Mouse (Mus musculus): ENCODE results near the gene Lrp8.

The Lrp8 gene

DNA sequence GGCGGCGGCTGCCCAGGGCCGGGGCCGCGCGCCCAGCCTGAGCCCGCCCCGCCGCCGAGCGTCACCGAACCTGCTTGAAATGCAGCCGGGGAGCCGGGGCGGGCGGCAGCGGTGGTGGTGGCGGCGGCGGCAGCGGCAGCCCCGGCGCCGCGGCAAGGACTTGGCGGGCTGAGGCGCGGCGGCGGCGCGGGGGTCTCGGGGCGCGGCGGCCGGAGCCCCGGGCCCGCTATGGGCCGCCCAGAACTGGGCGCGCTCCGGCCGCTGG lies at the start of gene Lrp8:
TSS of gene Lrp8 (plus strand) at position 77 of the 265 bp plus-strand sequence.
- peak; percentile 62 for ATAC-seq (ENCODE audit: low TSS enrichment)

DNA sequence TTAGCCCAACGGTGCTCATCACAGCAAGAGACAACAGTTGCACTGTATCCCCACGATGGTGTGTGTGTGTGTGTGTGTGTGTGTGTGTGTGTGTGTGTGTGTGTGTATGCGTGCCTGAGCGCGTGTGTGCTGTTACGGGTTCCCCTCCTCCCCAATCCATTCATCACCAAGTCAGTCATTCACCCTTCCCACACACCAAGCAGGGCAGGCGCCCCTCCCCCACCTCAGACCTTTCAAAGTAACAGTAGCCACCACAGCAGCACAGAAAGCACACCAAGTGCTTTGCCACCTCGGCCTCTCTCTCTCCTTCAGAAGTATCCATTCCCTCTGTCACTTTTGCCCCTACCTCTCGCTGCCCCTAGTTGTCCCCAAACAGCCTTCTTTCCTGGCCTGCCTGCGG lies 45.8 kb upstream of the Lrp8 start:
- no peak for ATAC-seq (ENCODE audit: low TSS enrichment)

DNA sequence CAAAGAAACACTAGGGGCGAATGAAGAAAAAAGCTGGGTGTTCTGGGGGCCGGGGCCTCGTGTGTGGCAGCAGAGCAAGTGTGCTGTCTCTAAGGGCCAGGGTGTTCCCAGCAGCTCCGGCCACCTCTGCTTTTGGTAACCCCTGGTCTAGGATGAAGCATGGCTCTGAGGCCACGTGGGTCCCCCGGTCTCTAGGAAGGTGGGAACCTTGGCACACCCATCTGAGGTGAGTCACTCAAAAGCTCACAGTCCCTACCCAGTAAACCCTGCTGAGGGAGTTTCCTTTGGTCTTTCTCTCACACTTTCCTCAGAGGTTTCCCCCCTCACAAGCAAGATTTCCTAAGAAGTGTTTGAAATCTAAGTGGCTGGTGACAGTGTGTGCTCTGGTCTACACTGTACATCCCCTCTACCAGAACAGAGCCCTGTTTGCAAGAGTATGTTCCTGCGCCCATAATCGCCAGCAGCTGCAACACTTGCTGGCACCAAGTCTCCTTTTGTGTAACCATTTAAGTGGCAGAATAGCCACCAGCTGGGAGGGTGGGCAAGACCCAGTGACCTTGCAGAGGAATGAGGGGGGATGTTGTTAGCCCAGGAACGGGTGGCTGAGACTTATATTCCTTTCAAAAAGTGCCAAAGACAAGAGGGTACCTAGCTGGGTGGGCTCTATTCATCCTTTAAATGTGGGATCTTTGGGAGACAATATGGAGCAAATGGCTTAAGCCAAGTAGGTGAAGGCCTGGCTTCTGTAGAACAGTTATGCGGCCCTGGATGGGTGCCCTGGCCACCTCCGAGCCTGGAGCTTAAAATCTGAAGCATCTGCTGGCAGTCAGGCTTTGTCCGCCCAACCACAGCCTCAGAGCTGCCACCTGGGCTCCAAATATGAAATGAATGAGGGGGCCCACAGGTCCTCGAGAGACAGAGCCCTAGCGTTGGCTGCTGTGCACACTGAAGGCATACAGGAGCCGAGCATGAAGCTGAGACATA lies 44.3 kb upstream of the Lrp8 start:
- no peak for ATAC-seq (ENCODE audit: low TSS enrichment)

DNA sequence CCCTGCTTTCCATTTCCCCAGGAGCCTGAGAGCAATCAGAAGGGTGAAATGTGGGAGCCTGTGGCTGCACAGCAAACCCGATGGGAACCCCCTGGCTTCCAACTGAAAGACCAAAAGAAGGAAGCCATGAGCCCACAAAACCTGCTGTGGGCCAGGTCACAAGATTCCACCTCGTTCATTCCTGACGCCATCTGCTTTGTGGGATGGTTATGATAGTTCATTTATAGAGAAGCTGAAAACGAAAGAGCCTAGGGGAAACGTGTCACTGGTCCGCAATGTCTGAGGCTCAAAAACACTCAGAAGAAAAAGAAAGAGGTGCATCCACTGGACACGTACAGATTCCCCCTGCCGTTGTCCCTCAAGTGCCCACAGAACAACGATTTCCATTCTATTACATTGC lies 43.1 kb upstream of the Lrp8 start:
- ATAC-seq (ENCODE audit: low TSS enrichment), result no peak

DNA sequence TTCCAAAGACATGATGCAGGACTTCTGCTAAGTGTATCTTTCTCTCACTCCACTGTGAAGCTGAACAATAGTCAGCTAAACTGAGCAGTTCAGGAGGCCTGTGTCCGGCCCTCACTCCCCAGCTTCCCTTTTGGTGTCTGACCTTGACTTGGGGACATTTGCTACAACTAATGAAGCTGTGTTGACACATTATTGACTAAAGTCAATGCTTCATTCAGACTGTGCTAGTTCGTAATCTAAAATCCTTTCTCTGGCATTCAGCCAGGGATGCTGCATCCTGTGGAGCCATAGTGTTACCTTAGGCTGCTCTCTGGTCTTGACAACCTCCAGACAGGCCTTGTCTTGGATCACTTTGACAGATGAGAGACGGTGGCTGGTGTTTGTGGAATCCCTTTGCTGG lies 39.1 kb upstream of the Lrp8 start:
- no peak for ATAC-seq (ENCODE audit: low TSS enrichment)

DNA sequence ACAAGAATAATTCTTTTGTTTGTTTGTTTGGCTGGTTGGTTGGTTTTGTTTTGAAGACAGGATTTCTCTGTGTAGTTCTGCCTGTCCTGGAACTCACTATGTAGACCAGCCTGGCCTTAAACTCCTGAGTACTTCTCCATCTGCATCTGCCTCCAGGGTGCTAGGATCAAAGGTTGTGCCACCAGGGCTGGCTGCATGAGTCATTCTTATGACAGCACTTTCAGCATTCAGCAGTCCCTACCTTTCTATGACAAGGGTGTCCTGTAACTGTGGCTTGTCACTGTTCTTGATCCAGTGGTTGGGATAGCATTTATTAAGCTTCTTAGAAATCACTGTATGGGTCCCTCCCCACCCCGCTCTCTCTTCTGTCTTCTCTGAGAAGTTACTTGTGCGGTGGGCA lies 38.5 kb upstream of the Lrp8 start:
- no peak for ATAC-seq (ENCODE audit: low TSS enrichment)

DNA sequence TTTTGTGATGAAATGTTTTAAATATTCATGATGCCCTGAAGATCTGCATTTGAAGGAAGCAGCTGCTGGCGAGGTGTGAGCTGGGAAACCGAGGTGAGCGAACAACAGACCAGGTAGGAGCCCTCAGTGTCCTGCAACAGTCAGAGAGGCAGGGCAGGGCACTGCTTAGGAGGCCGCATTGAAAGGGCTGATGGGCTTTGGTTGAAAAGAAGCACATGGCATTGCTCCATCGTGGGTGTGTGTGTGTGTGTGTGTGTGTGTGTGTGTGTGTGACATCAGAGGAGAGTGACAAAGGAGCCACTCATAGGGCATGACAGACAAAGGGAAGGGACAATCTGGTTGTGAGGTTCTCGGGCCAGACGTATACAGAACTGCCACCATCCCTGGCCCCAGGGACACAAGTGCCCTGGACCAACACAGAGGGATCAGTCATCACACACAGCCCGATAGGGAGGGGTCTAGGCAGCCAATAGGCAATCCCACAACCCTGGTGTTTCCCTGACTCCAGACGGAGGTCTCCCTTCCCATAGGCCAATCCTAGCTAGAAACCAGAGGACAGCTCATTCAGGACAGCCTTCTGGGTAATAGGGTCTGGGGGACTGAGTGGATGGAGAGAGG lies 36.8 kb upstream of the Lrp8 start:
- 0 out of 2 replicates have a peak, but pooled peaks have one; percentile 27 for ATAC-seq (ENCODE audit: low TSS enrichment)

DNA sequence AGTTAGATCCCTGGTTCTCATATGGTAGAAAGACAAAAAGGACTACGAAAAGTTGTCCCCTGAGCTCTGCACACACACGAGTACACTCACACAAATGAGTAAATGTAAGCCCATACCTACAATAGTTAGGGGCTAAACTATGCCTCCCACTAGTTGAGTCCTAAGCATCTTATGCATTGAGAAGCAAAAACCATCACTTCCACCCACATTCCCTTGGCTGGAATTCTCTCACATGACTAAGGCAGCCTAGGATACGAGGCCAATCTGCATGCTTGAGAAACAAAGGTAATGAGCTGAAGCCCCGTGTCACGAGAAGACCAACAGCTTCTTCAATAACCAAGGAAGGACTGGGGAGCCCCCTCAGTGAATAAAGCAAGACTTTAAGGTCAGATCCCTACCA lies 35.9 kb upstream of the Lrp8 start:
- peak; percentile 76; the same call in 1 of the 2 replicates for ATAC-seq (ENCODE audit: low TSS enrichment)

DNA sequence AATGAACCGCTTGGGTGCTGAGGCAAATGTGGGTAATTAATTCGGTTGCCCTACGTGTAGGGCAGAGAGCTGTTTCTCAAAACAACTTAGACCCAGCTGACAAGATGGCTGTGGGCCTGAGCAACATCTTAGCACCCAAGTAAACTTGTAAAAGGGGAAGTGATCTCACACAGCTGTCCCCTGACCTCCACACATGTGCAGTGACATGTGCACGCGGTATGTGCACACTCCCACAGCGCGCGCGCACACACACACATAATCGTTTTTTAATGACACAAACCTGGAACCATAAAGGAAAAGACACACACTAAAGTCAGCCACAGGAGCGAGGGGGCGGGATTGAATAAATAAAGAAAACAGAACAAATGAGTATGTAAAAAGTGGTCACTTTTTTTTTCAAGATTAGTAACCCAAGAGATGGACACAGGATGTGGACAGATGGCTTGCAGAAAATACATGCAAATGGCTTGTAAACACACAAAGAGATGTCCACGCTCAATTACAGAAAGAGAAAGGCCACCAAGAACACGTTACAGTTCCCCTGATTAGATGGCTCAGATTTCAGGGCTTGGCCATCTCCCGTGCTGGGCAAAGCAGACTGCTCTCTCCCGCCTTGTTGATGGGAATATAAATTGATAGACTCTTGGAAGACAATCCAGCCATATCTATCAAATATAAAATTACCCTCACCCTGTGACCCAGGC lies 29.8 kb upstream of the Lrp8 start:
- no peak for ATAC-seq (ENCODE audit: low TSS enrichment)

DNA sequence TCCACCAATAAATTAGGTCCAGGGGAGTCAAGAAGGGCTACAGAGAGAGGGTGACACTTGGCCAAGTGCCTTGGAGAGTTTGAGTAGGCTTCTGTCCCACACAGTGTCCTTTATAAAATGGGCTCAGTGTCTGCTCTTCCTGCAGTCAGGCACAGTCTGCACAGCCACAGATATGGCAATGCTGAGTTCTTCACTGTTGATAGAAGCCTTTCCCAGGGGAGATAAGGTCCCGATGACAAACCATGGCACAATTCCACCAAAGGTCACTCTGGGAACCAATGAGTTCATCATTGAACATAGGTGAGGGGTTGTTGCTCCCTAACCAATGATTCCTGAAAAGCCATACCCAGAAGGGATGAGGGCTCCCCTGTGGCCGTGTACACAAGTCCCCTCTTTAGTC lies 27.2 kb upstream of the Lrp8 start:
- no peak for ATAC-seq (ENCODE audit: low TSS enrichment)

DNA sequence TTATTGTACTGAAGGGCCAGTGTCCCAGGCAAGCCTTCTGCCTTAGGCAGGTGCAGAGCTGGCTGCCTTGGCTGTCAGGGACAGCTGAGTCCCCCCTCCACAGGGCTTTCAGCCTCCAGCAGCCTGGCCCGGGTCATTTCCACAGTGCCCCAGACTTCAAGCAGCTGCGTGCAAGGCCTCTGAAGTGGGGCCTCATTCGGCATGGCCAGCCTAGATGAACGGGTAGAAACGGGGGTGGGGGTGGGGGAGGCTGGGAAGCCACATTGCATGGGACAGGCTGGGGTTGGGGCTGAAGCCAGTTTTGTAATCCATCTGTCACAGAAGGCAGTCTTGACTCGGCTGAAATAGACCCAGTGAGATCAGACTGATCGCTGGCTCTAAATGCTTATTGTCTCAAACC lies 26.4 kb upstream of the Lrp8 start:
- no peak for ATAC-seq (ENCODE audit: low TSS enrichment)

DNA sequence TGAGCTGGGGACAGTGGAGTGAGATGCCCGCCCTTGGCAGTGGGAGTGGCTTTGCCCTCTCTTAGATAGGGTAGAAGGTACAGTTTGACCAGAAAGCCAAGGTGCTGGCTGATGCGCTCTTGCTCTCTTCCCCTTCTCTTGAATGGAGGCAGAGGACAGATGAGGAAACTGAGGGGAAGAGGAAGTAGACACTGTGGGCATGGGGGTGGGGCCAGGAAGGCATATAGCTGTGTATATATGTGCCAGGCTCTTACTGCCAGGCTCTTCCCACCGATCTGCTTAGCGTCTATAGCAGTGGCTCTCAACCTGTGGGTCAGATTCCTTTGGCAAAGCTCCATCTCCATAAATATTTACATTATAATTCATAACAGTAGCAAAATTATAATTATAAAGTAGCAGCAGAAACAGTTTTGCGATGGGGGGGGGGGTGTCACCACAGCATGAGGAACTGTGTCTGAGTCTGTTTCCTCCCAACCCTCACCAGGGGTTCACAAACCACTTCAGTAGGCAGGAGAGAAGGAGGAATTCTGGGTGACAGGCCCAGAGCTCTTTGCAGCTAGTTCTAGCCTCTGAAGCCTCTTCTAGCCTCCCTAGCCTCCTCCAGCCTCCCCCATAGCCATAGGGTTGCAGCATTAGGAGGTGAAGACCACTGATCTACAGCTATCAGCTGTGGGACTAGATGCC lies 24.9 kb upstream of the Lrp8 start:
- no peak for ATAC-seq (ENCODE audit: low TSS enrichment)

DNA sequence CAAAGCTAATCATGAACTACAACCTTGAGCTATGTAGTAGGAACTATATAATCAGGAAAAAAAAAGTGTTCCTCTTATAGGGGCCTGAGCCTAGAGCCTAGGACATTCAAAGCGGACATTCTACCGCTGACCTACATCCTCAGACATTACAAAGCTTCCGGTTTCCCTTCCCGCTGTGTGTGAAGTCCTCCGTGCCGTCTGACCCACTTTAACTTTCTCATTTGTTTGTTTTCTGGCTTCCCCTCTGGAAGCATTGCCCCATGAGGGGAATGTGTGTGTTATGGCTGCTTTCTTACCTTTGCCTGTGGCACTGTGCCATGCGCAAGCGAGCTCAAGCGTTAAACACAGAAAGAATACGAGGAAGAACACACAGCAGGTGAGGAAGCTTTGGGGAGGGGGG lies 18.5 kb upstream of the Lrp8 start:
- ATAC-seq (ENCODE audit: low TSS enrichment), result no peak

DNA sequence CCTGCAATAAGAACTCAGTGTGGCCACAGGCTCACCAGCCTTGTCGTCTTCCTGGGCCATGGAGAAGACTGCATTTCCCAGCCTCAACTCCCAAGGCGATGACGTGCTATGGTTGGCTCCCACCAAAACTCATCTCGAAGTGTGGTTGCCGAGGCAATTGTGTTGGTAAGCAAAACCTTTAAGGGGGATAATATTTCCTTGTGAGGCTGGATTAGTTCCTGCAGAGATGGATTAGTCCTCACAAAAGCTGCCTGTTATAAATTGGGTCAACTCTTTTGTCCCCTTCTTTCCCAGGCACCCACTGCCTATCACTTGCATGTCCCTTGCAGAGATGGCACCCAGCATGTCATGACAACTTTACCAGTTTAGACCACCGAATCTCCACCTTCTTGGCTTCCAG lies 13.2 kb upstream of the Lrp8 start:
- ATAC-seq (ENCODE audit: low TSS enrichment), result no peak

DNA sequence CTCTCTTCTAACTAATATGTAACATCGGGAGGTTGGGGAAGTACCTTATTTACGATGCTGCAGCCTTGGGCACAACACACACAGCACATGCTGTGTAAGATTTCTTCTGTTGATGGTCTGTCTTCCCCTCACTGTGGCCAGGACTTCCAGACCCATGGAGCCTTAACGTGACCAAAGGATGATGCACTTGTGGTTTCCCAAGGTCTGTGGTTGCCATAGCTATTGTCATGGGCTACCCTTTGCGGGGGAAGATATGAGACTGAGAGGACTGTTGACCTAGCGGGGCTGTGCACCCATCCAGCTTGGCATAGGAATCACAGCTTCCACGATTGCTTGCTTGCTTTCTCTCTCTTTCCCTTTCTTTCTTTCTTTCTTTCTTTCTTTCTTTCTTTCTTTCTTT lies 1.3 kb upstream of the Lrp8 start:
- no peak for ATAC-seq (ENCODE audit: low TSS enrichment)

DNA sequence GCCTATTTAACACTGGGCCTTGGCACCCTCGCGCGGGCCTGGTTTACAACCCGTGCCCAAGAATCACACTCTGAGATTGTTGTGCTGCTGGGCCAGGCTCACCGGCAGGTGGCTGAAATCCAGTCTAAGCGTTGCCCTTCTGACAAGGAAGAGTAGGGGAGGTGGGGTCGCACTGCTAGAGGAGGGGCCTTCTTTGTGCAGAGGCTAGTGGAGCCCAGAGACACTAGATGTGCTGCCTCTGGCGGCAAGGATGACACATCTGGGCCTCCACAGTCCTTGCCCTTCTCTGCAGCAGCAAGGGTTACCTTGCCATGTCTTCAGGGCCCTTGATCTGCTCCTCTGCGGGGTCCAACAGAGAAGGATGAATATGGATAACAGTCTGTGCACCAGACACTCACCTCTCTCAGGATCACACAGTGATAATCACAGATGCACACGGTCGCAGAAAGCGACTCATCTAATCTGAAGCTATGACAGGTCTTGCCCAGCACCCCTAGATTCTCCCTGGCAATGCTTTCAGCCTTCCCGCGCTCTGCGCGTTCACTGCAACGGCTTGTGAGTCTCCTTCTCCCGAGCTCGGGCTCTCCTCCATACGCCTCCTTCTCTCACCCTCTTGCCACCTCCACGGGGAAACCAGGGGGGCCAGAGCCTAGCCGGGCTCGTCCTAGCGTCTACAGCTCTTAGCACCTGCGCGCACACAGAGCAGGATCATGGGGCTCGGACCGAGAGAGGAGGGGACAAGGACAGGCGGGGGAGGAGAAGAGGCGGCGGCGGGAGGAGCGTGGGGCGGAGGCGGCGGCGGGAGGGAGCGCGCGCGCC lies 486 bp upstream of the Lrp8 start:
- ATAC-seq (ENCODE audit: low TSS enrichment), result peak; percentile 10; the same call in 1 of the 2 replicates

DNA sequence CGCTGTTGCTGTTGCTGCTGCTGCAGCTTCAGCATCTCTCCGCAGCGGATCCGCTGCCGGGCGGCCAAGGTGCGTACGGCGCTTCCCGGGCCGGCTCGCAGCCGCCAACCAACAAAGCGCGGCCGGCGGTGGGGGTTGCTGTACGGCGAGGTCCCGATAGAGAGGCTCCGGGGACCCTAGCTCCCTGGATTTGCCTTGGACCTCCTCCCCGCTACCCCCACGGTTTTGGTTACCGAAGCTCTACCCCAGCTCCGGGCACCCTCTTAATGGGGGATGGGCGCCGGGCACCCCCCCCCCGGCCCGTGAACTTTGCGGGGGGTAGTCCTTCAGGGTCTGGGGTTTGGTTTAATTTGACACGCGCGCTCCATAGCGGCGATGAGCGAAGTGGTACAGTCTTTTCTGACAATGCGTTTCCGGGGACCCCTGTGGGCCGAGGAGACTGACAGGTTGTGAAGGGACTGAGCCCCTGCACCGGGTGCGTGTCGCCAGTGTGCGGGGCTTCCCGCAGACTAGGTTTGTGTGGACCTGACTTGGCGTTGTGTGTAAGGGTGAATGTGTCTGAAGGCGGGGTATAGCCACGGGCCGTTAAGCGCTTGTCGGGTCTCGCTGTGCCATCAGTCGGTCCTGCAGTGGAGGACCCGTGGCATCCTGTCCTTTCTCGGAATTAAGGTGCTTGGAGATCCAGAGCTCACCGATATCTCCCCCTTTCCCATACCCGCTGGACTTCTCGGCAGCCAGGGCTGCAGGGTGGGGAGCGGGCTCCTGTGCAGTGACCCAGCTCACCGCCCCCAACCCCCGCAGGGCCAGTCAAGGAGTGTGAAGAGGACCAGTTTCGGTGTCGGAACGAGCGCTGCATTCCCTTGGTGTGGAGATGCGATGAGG lies 630 bp downstream of the Lrp8 start:
- ATAC-seq (ENCODE audit: low TSS enrichment), result no peak

DNA sequence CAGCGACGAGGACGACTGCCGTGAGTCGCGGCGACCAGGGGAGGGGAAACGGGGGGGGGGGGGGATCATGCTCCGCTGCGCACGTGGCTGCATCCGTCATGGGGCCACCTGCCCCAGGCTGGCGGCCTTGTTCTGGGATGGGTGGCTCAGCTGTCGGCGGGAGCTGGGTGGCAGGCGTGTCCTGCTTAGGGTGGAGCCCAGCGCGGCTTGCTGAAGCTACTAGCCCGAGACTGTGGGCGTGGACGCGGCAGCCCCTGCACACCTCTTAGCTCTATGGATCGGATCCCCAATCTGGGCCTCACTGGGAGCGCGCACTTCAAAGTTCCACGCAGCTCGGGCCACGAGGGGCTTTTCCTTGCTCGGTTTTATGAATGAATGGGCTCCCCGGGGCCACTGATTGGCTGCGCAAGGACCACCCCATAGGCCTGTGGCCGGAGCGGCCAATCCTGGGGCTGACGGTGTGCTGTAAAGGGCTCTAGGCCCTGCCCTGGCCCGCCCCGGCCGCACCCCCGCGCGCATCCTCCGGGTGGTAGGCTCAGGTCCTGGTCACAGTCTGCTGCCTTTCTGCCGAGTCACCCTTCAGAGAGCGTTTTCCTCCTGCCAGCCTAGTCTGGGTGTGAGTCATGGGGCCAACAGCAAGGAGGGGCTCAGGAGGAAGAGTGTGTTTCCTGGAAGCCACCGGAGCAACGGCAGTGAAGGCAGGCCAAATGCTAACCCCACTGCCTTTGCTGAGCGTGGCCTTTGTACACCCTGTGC lies 1.5 kb downstream of the Lrp8 start:
- peak; percentile 25 for ATAC-seq (ENCODE audit: low TSS enrichment)

DNA sequence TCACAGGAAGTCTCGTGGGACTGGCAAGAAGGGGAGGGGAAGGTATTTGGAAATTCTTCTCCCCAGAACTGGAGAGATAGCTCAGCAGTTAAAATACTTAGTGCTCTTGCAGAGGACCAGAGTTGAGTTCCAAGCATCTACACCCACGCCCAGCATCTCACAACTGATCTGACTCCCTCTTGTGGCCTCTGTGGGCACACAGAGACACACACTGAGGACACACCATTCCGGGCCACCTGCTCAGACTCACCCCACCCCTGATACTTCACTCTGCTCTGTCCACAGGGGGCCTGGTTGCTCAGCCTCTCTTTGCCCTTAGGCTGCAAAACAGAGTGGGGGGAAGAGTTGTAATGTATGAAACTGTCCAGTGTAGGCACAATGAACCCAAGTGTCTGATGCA lies 3.4 kb downstream of the Lrp8 start:
- ATAC-seq (ENCODE audit: low TSS enrichment), result no peak

DNA sequence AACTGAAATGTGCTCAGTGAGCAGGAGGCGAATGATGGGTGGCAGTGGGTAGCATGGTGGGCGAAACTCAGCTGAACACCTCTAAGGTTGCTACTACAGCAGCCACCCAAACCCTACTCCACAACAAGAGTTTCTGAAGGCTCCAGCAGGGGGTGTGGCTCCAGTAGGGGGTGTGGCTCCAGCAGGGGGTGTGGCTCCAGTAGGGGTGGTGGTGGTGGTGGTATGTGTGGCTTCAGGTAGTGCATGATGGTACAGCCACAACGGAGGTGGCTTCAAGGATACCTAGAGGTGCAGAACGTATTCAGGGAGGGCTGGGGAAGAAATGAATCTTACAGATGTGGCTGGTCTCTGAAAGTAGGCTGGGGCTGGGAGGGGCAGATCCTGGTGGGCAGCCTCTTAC lies 5.7 kb downstream of the Lrp8 start:
- no peak for ATAC-seq (ENCODE audit: low TSS enrichment)

All from frontal cortex, adult (tissue).